Mouse (Mus musculus) cerebellum, adult 9-11 months (tissue): ENCODE results near the gene Olfr1206.

Experiments
- DNase-seq: peaks from one replicate; pipeline ENCODE4 v3.0.0; 2022

The Olfr1206 gene

DNA sequence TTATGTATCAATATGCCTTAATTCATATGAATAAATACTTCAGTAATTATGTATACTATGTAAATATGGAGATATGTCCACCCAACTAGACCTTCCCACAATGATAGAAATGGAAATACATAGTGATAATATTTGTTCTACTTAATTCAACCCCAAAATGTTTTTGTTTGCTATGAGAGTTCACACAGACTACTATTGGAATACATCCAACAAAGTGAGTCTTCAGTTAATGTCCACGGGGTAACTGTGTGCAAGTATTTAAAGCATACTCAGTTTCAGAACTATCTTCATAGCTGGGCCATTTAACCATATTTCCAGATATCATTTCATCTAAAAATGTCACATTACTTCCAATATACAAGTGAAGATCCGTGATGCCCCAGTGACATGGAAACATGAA lies at the start of gene Olfr1206:
Gene Olfr1206, plus strand, starts transcription at position 301 of the 400 bp plus-strand sequence.
- no peak for DNase-seq

- DNase-seq, result no peak
These were observed 48.8 kb upstream of the Olfr1206 start, which contains the start of gene Olfr1202 for GRCm38 (mm10) chr2:88814196-88814595. TSS of gene Olfr1202 (plus strand) at chr2:88814496.

DNA sequence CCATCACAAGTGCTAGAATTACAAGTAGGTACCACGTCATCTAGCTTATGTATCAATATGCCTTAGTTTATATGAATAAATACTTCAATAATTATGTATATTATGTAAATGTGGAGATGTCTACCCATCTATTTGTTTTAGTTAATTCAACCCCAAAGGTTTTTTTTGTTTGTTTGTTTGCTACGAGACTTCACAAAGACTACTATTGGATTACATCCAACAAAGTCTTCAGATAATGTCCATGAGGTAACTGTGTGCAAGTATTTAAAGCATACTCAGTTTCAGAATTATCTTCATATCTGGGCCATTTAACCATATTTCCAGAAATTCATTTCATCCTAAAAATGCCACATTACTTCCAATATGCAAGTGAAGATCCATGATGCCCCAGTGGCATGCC lies 33.6 kb upstream of the Olfr1206 start, which contains the start of gene Olfr1205:
Gene Olfr1205, plus strand, starts transcription at position 301 of the 400 bp plus-strand sequence.
- DNase-seq, result no peak

DNA sequence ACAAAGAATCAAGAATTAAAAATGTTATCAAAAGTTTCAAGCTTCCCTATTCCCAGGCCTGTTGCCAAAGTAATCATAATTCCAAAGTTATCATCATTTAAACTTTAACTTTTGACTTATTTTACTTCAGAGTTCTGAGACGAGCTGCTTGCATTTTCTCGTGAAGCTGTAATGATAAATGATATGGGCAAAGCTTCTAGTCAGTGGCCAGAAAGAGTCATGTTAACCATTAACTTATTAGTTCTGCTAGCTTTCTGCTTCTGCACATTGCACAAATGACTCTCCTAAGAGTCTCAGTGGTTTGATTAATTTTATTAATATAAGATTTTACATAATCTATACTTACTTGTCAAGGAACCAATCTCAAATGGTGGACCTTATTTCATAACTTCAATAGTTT lies 24.6 kb upstream of the Olfr1206 start:
- no peak for DNase-seq

DNA sequence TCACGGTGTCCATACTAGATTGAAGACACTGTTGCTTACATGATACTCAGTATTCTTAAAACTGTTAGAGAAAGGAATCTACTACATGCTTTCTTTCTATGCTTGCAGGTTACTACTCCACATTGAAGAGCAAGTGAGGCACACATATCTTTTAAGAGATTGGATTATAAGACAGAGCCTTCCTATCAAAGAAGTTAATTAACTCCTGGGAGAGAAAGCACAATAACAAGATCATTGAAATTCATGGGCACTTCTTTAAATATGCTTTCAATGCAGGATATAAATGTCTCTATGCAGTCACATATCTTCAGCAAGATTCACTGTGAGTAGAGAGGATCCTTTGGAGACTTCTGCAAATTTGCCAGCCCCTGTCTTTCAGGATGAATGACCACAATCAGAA lies 14.0 kb upstream of the Olfr1206 start, which contains the start of gene Olfr1204:
Gene Olfr1204, plus strand, starts transcription at position 301 of the 400 bp plus-strand sequence.
- DNase-seq, result no peak

GRCm38 (mm10) chr2:88902211-88902610 lies 39.2 kb downstream of the Olfr1206 start, which contains the start of gene Olfr1208:
TSS of gene Olfr1208 (minus strand) at chr2:88902311.
- DNase-seq, result no peak

GRCm38 (mm10) chr2:88915057-88915456 lies 52.0 kb downstream of the Olfr1206 start, which contains the start of gene Olfr1209:
TSS of gene Olfr1209 (minus strand) at chr2:88915157.
- DNase-seq, result no peak
